Mouse (Mus musculus): ENCODE data around the gene Taf15. TPM values are rescaled to one million over a fixed set of nuclear protein-coding genes. Genes with fewer than 3 reads are reported as not detected.

Gene Taf15
- polyA plus RNA-seq, 1 experiment, result 13.8 TPM

GRCm38 (mm10) chr11:83457257-83457656 lies 15.6 kb upstream of the Taf15 start:
- Histone ChIP-seq H3K36me3 (ENCODE audit: control insufficient read depth, insufficient read depth, low read length) (no peaks in the 10 kb centered on the region), H3K27ac (ENCODE audit: insufficient read depth, low read depth, low read length) (no peak overlapping the region), H3K4me3 (ENCODE audit: insufficient read depth, low read depth, low read length) (no peak overlapping the region), H3K4me1 (ENCODE audit: control insufficient read depth, insufficient read depth, low read length) (no peaks in the 10 kb centered on the region), H3K27me3 (replicated peaks; ENCODE audit: control insufficient read depth, insufficient read depth, low read length) (no peaks in the 10 kb centered on the region)
- WGBS, result 39% methylated on average over 7 of the region's 7 CpGs
- no peak for DNase-seq
- no peak for TF ChIP-seq POLR2A (IDR thresholded peaks at IDR 0.05; ENCODE audit: low read depth, low read length)
- no peak for TF ChIP-seq CTCF (conservative IDR thresholded peaks at IDR 0.05; ENCODE audit: insufficient read depth, insufficient read length, low read depth, low read length)

GRCm38 (mm10) chr11:83457912-83458601 lies 14.8 kb upstream of the Taf15 start:
- no peaks in the 10 kb centered on the region for H3K27me3 ChIP-seq (replicated peaks; ENCODE audit: control insufficient read depth, insufficient read depth, low read length)
- no peak overlapping the region for H3K27ac ChIP-seq (ENCODE audit: insufficient read depth, low read depth, low read length)
- no peaks in the 10 kb centered on the region for H3K4me1 ChIP-seq (ENCODE audit: control insufficient read depth, insufficient read depth, low read length)
- TF ChIP-seq POLR2A (IDR thresholded peaks at IDR 0.05; ENCODE audit: low read depth, low read length) (no peak), CTCF (conservative IDR thresholded peaks at IDR 0.05; ENCODE audit: insufficient read depth, insufficient read length, low read depth, low read length) (no peak)
- no peaks in the 10 kb centered on the region for H3K36me3 ChIP-seq (ENCODE audit: control insufficient read depth, insufficient read depth, low read length)
- no peak overlapping the region for H3K4me3 ChIP-seq (ENCODE audit: insufficient read depth, low read depth, low read length)
- no peak for DNase-seq
- 71% methylated on average over 9 of the region's 9 CpGs for WGBS

GRCm38 (mm10) chr11:83461462-83462027 lies 11.3 kb upstream of the Taf15 start:
- DNase-seq, result no peak
- Histone ChIP-seq H3K27ac (ENCODE audit: insufficient read depth, low read depth, low read length) (no peak overlapping the region), H3K36me3 (ENCODE audit: control insufficient read depth, insufficient read depth, low read length) (no peaks in the 10 kb centered on the region), H3K27me3 (replicated peaks; ENCODE audit: control insufficient read depth, insufficient read depth, low read length) (no peaks in the 10 kb centered on the region), H3K4me3 (ENCODE audit: insufficient read depth, low read depth, low read length) (0 out of 2 replicates have a peak overlapping the region, but pooled peaks have one; percentile 3), H3K4me1 (ENCODE audit: control insufficient read depth, insufficient read depth, low read length) (no peaks in the 10 kb centered on the region)
- 88% methylated on average over 10 of the region's 10 CpGs for WGBS
- TF ChIP-seq CTCF (conservative IDR thresholded peaks at IDR 0.05; ENCODE audit: insufficient read depth, insufficient read length, low read depth, low read length) (no peak), POLR2A (IDR thresholded peaks at IDR 0.05; ENCODE audit: low read depth, low read length) (no peak)

GRCm38 (mm10) chr11:83462711-83463244 lies 10.1 kb upstream of the Taf15 start, which contains the start of gene Mmp28:
Mmp28 (minus strand) TSS chr11:83463071.
- no peak for TF ChIP-seq CTCF (conservative IDR thresholded peaks at IDR 0.05; ENCODE audit: insufficient read depth, insufficient read length, low read depth, low read length)
- TF ChIP-seq POLR2A (IDR thresholded peaks at IDR 0.05; ENCODE audit: low read depth, low read length), result no peak
- Histone ChIP-seq H3K27me3 (replicated peaks; ENCODE audit: control insufficient read depth, insufficient read depth, low read length) (no peaks in the 10 kb centered on the region), H3K4me1 (ENCODE audit: control insufficient read depth, insufficient read depth, low read length) (no peaks in the 10 kb centered on the region), H3K36me3 (ENCODE audit: control insufficient read depth, insufficient read depth, low read length) (no peaks in the 10 kb centered on the region), H3K27ac (ENCODE audit: insufficient read depth, low read depth, low read length) (0 out of 2 replicates have a peak within 1 kb of the TSS, but pooled peaks have one; percentile 21), H3K4me3 (ENCODE audit: insufficient read depth, low read depth, low read length) (peak within 1 kb of the TSS; percentile 74)
- DNase-seq, result peak; percentile 78
- under 1% methylated on average over 42 of the region's 42 CpGs for WGBS

GRCm38 (mm10) chr11:83465976-83466375 lies 6.9 kb upstream of the Taf15 start:
- no peak overlapping the region for H3K4me3 ChIP-seq (ENCODE audit: insufficient read depth, low read depth, low read length)
- H3K36me3 ChIP-seq (ENCODE audit: control insufficient read depth, insufficient read depth, low read length), result no peaks in the 10 kb centered on the region
- TF ChIP-seq CTCF (conservative IDR thresholded peaks at IDR 0.05; ENCODE audit: insufficient read depth, insufficient read length, low read depth, low read length) (no peak), POLR2A (IDR thresholded peaks at IDR 0.05; ENCODE audit: low read depth, low read length) (no peak)
- H3K27ac ChIP-seq (ENCODE audit: insufficient read depth, low read depth, low read length), result peak overlapping the region; percentile 62; the same call in 1 of the 2 replicates
- no peaks in the 10 kb centered on the region for H3K27me3 ChIP-seq (replicated peaks; ENCODE audit: control insufficient read depth, insufficient read depth, low read length)
- H3K4me1 ChIP-seq (ENCODE audit: control insufficient read depth, insufficient read depth, low read length), result no peaks in the 10 kb centered on the region
- DNase-seq, result peak; percentile 87
- WGBS, result 12% methylated on average over 2 of the region's 2 CpGs

GRCm38 (mm10) chr11:83467120-83467652 lies 5.7 kb upstream of the Taf15 start:
- H3K4me3 ChIP-seq (ENCODE audit: insufficient read depth, low read depth, low read length), result no peak overlapping the region
- no peak for TF ChIP-seq CTCF (conservative IDR thresholded peaks at IDR 0.05; ENCODE audit: insufficient read depth, insufficient read length, low read depth, low read length)
- no peak for TF ChIP-seq POLR2A (IDR thresholded peaks at IDR 0.05; ENCODE audit: low read depth, low read length)
- WGBS, result 55% methylated on average over 11 of the region's 11 CpGs
- H3K27me3 ChIP-seq (replicated peaks; ENCODE audit: control insufficient read depth, insufficient read depth, low read length), result no peaks in the 10 kb centered on the region
- DNase-seq, result peak; percentile 92
- H3K27ac ChIP-seq (ENCODE audit: insufficient read depth, low read depth, low read length), result peak overlapping the region; percentile 46
- H3K4me1 ChIP-seq (ENCODE audit: control insufficient read depth, insufficient read depth, low read length), result peaks cover 3% of the 10 kb centered on the region; the same call in 1 of the 2 replicates
- no peaks in the 10 kb centered on the region for H3K36me3 ChIP-seq (ENCODE audit: control insufficient read depth, insufficient read depth, low read length)

GRCm38 (mm10) chr11:83468765-83469164 lies 4.1 kb upstream of the Taf15 start:
- 96% methylated on average over 3 of the region's 3 CpGs for WGBS
- no peak for TF ChIP-seq POLR2A (IDR thresholded peaks at IDR 0.05; ENCODE audit: low read depth, low read length)
- TF ChIP-seq CTCF (conservative IDR thresholded peaks at IDR 0.05; ENCODE audit: insufficient read depth, insufficient read length, low read depth, low read length), result no peak

More at GRCm38 (mm10) chr11:83468765-83469164, 4.1 kb upstream of the Taf15 start:
- Histone ChIP-seq H3K27ac (ENCODE audit: insufficient read depth, low read depth, low read length) (no peak overlapping the region), H3K4me1 (ENCODE audit: control insufficient read depth, insufficient read depth, low read length) (peaks cover 5% of the 10 kb centered on the region; the same call in 1 of the 2 replicates), H3K4me3 (ENCODE audit: insufficient read depth, low read depth, low read length) (no peak overlapping the region), H3K36me3 (ENCODE audit: control insufficient read depth, insufficient read depth, low read length) (no peaks in the 10 kb centered on the region), H3K27me3 (replicated peaks; ENCODE audit: control insufficient read depth, insufficient read depth, low read length) (no peaks in the 10 kb centered on the region)
- no peak for DNase-seq

Data from kidney, adult 2 months (tissue).